Mouse (Mus musculus) lung, embryonic 15.5 days (tissue): Measurements from ENCODE around the gene Runx1. TPM values are rescaled to one million over a fixed set of nuclear protein-coding genes. Genes with fewer than 3 reads are reported as not detected.

Experiments
- ATAC-seq: fragments of 200-750 bp; cut with Nextera tagmentation; 2 replicates; pipeline ENCODE4 v1.8.0; 2017; ENCODE audit warnings: moderate number of reproducible peaks, borderline replicate concordance; ENCODE audit not compliant: low FRiP score, low TSS enrichment; ENCODE audit errors: extremely low read depth
- H3K27ac ChIP-seq: fragments of 300-500 bp; sonication (generic); 2 replicates; pipeline ENCODE4 v1.5.1; 2015; ENCODE audit warnings: moderate library complexity, mild to moderate bottlenecking, inconsistent platforms
- H3K27me3 ChIP-seq: fragments of 300-500 bp; sonication (generic); 2 replicates; pipeline ENCODE4 v1.6.1; 2015; ENCODE audit warnings: inconsistent platforms
- H3K36me3 ChIP-seq: fragments of 300-500 bp; sonication (generic); 2 replicates; pipeline ENCODE4 v1.6.1; 2015; ENCODE audit warnings: inconsistent platforms
- H3K4me1 ChIP-seq: fragments of 300-500 bp; sonication (generic); 2 replicates; pipeline ENCODE4 v1.6.1; 2015; ENCODE audit warnings: inconsistent platforms
- H3K4me2 ChIP-seq: fragments of 300-500 bp; sonication (generic); 2 replicates; pipeline ENCODE4 v1.6.1; 2015; ENCODE audit warnings: inconsistent platforms, mild to moderate bottlenecking, moderate library complexity
- H3K4me3 ChIP-seq: fragments of 300-500 bp; sonication (generic); 2 replicates; pipeline ENCODE4 v1.5.1; 2015; ENCODE audit warnings: mild to moderate bottlenecking, inconsistent platforms
- H3K9ac ChIP-seq: fragments of 300-500 bp; sonication (generic); 2 replicates; pipeline ENCODE4 v1.6.1; 2015; ENCODE audit warnings: inconsistent platforms
- H3K9me3 ChIP-seq: fragments of 300-500 bp; sonication (generic); 2 replicates; pipeline ENCODE4 v1.6.1; 2016; ENCODE audit warnings: inconsistent platforms
- WGBS: fragments of 180-500 bp; shearing (Covaris S2); methylation state at CpG from one replicate; pipeline ENCODE4 v1.1.7; 2015; 5-methylcytosine and 5-hydroxymethylcytosine counted together
- polyA plus RNA-seq: library from polyadenylated mRNA; unstranded; fragments of >200 nt; fragmentation: Nextera tagmentation; extraction: Ambion mirVana; gene quantifications from 2 replicates; pipeline ENCODE4 v1.2.1, GENCODE M21; 2015

Runx1 gene
- polyA plus RNA-seq, 1 experiment from 2014 or later, result 10.6 TPM

- ATAC-seq, result no peak
Observed at GRCm38 (mm10) chr16:92694496-92695106, 131.3 kb downstream of the Runx1 start.

GRCm38 (mm10) chr16:92690759-92691158, 135.2 kb downstream of the Runx1 start:
- no peak overlapping the region for H3K4me2 ChIP-seq
- WGBS, result 72% methylated on average over 7 of the region's 7 CpGs
- H3K27me3 ChIP-seq, result peaks cover 24% of the 10 kb centered on the region
- H3K4me3 ChIP-seq, result no peak overlapping the region
- H3K4me1 ChIP-seq, result peaks cover 19% of the 10 kb centered on the region
- no peak for ATAC-seq
- no peaks in the 10 kb centered on the region for H3K9me3 ChIP-seq
- H3K9ac ChIP-seq, result no peak overlapping the region
- no peak overlapping the region for H3K27ac ChIP-seq
- H3K36me3 ChIP-seq, result peaks cover 5% of the 10 kb centered on the region; the same call in 1 of the 2 replicates

More at GRCm38 (mm10) chr16:92694496-92695106, 131.3 kb downstream of the Runx1 start:
- Histone ChIP-seq H3K9ac (peak overlapping the region; percentile 54), H3K9me3 (no peaks in the 10 kb centered on the region), H3K27me3 (peaks cover 33% of the 10 kb centered on the region), H3K4me1 (peaks cover 27% of the 10 kb centered on the region), H3K27ac (peak overlapping the region; percentile 30; the same call in 1 of the 2 replicates), H3K36me3 (peaks cover 4% of the 10 kb centered on the region; the same call in 1 of the 2 replicates), H3K4me2 (peak overlapping the region; percentile 88), H3K4me3 (peak overlapping the region; percentile 58)
- 4% methylated on average over 16 of the region's 19 CpGs for WGBS

- Histone ChIP-seq H3K9ac (no peak overlapping the region), H3K27ac (no peak overlapping the region), H3K36me3 (peaks cover 5% of the 10 kb centered on the region; the same call in 1 of the 2 replicates), H3K4me1 (peaks cover 25% of the 10 kb centered on the region), H3K9me3 (no peaks in the 10 kb centered on the region), H3K27me3 (peaks cover 12% of the 10 kb centered on the region; the same call in 1 of the 2 replicates), H3K4me3 (no peak overlapping the region), H3K4me2 (no peak overlapping the region)
- ATAC-seq, result no peak
- 86% methylated on average over 21 of the region's 21 CpGs for WGBS
Observed at GRCm38 (mm10) chr16:92688941-92689340, 137.0 kb downstream of the Runx1 start.

- Histone ChIP-seq H3K4me2 (peak overlapping the region; percentile 25; the same call in 1 of the 2 replicates), H3K4me1 (peaks cover 33% of the 10 kb centered on the region), H3K9me3 (no peaks in the 10 kb centered on the region), H3K9ac (no peak overlapping the region), H3K4me3 (no peak overlapping the region), H3K27me3 (peaks cover 4% of the 10 kb centered on the region; the same call in 1 of the 2 replicates), H3K36me3 (peaks cover 5% of the 10 kb centered on the region; the same call in 1 of the 2 replicates), H3K27ac (peak overlapping the region; percentile 74)
- 57% methylated on average over 10 of the region's 10 CpGs for whole genome bisulfite sequencing
- ATAC-seq, result peak; percentile 70; the same call in 1 of the 2 replicates
Observed at GRCm38 (mm10) chr16:92686978-92687377, 139.0 kb downstream of the Runx1 start.

- Histone ChIP-seq H3K4me1 (peaks cover 33% of the 10 kb centered on the region), H3K4me2 (no peak overlapping the region), H3K27ac (peak overlapping the region; percentile 43), H3K9ac (no peak overlapping the region; the same call in 1 of the 2 replicates), H3K4me3 (no peak overlapping the region), H3K27me3 (no peaks in the 10 kb centered on the region), H3K9me3 (no peaks in the 10 kb centered on the region), H3K36me3 (peaks cover 5% of the 10 kb centered on the region; the same call in 1 of the 2 replicates)
- ATAC-seq, result no peak
- WGBS, result 32% methylated on average over 6 of the region's 6 CpGs
Observed at GRCm38 (mm10) chr16:92685766-92686315, 140.1 kb downstream of the Runx1 start.

GRCm38 (mm10) chr16:92684423-92685211, 141.3 kb downstream of the Runx1 start:
- ATAC-seq, result peak; percentile 17; the same call in 1 of the 2 replicates

GRCm38 (mm10) chr16:92676630-92677029, 149.3 kb downstream of the Runx1 start:
- no peaks in the 10 kb centered on the region for H3K36me3 ChIP-seq
- no peak for ATAC-seq
- H3K4me1 ChIP-seq, result peaks cover 42% of the 10 kb centered on the region
- H3K4me3 ChIP-seq, result no peak overlapping the region
- no peak overlapping the region for H3K27ac ChIP-seq
- H3K9ac ChIP-seq, result no peak overlapping the region
- no peak overlapping the region for H3K4me2 ChIP-seq
- H3K9me3 ChIP-seq, result no peaks in the 10 kb centered on the region
- WGBS, result 58% methylated on average over 5 of the region's 5 CpGs
- no peaks in the 10 kb centered on the region for H3K27me3 ChIP-seq

More at GRCm38 (mm10) chr16:92684423-92685211, 141.3 kb downstream of the Runx1 start:
- H3K27ac ChIP-seq, result peak overlapping the region; percentile 42
- peaks cover 33% of the 10 kb centered on the region for H3K4me1 ChIP-seq
- no peaks in the 10 kb centered on the region for H3K27me3 ChIP-seq
- WGBS, result 28% methylated on average over 21 of the region's 21 CpGs
- peaks cover under 1% of the 10 kb centered on the region; the same call in 1 of the 2 replicates for H3K36me3 ChIP-seq
- no peak overlapping the region for H3K9ac ChIP-seq
- H3K4me3 ChIP-seq, result no peak overlapping the region
- peak overlapping the region; percentile 23; the same call in 1 of the 2 replicates for H3K4me2 ChIP-seq
- no peaks in the 10 kb centered on the region for H3K9me3 ChIP-seq

GRCm38 (mm10) chr16:92675677-92676076, 150.3 kb downstream of the Runx1 start:
- no peak overlapping the region for H3K4me2 ChIP-seq
- no peak for ATAC-seq
- H3K9me3 ChIP-seq, result no peaks in the 10 kb centered on the region
- WGBS, result 59% methylated on average over 8 of the region's 8 CpGs
- no peaks in the 10 kb centered on the region for H3K36me3 ChIP-seq
- H3K4me1 ChIP-seq, result peaks cover 42% of the 10 kb centered on the region
- H3K27ac ChIP-seq, result peak overlapping the region; percentile 91
- H3K9ac ChIP-seq, result no peak overlapping the region
- H3K4me3 ChIP-seq, result no peak overlapping the region
- no peaks in the 10 kb centered on the region for H3K27me3 ChIP-seq

GRCm38 (mm10) chr16:92674916-92675450, 151.0 kb downstream of the Runx1 start:
- WGBS, result 62% methylated on average over 11 of the region's 11 CpGs

GRCm38 (mm10) chr16:92674121-92674816, 151.7 kb downstream of the Runx1 start:
- H3K4me1 ChIP-seq, result peaks cover 42% of the 10 kb centered on the region
- peak overlapping the region; percentile 30; the same call in 1 of the 2 replicates for H3K4me2 ChIP-seq
- no peaks in the 10 kb centered on the region for H3K9me3 ChIP-seq
- H3K36me3 ChIP-seq, result no peaks in the 10 kb centered on the region
- peak overlapping the region; percentile 7; the same call in 1 of the 2 replicates for H3K9ac ChIP-seq
- peak overlapping the region; percentile 91 for H3K27ac ChIP-seq
- WGBS, result 59% methylated on average over 18 of the region's 18 CpGs
- no peak overlapping the region for H3K4me3 ChIP-seq
- peak; percentile 59; the same call in 1 of the 2 replicates for ATAC-seq
- no peaks in the 10 kb centered on the region for H3K27me3 ChIP-seq

More at GRCm38 (mm10) chr16:92674916-92675450, 151.0 kb downstream of the Runx1 start:
- Histone ChIP-seq H3K4me2 (no peak overlapping the region), H3K4me3 (no peak overlapping the region), H3K36me3 (no peaks in the 10 kb centered on the region), H3K27me3 (no peaks in the 10 kb centered on the region), H3K9me3 (no peaks in the 10 kb centered on the region), H3K27ac (peak overlapping the region; percentile 91), H3K9ac (no peak overlapping the region), H3K4me1 (peaks cover 42% of the 10 kb centered on the region)
- ATAC-seq, result no peak

- Histone ChIP-seq H3K27me3 (no peaks in the 10 kb centered on the region), H3K4me3 (no peak overlapping the region), H3K9me3 (no peaks in the 10 kb centered on the region), H3K9ac (no peak overlapping the region), H3K4me1 (peaks cover 23% of the 10 kb centered on the region), H3K4me2 (no peak overlapping the region), H3K36me3 (peaks cover 6% of the 10 kb centered on the region; the same call in 1 of the 2 replicates), H3K27ac (no peak overlapping the region)
- ATAC-seq, result no peak
Observed at GRCm38 (mm10) chr16:92668807-92669206, 157.1 kb downstream of the Runx1 start.
